Mouse (Mus musculus) monocyte, adult 59 days (primary cell): ENCODE results near the gene Olfr446. TPM values are rescaled to one million over a fixed set of nuclear protein-coding genes. Genes with fewer than 3 reads are reported as not detected.

Source experiments
- total RNA-seq, 2 experiments: library from RNA; stranded (reverse); gene quantifications; one replicate each; pipeline ENCODE4 v1.2.4; 2023

Gene Olfr446
- not detected for total RNA-seq

GRCm38 (mm10) chr6:42921077-42921476 lies at the start of gene Olfr446:
Olfr446 (plus strand) TSS chr6:42921377.

GRCm38 (mm10) chr6:42890141-42890540 lies 31.0 kb upstream of the Olfr446 start, which contains the start of gene Olfr448:
Olfr448 (plus strand) TSS chr6:42890441.

GRCm38 (mm10) chr6:42908578-42908977 lies 12.6 kb upstream of the Olfr446 start, which contains the start of gene Olfr447:
Olfr447 (plus strand) TSS chr6:42908878.

GRCm38 (mm10) chr6:42948767-42949166 lies 27.6 kb downstream of the Olfr446 start, which contains the start of gene Olfr444:
Olfr444 (plus strand) TSS chr6:42949067.

Other genes starting within 250 kb of the Olfr446 start
- under 1 TPM in 1 of 2 experiments, not detected in 1; 0.34 TPM for gene Tcaf1, start 211.3 kb upstream of the Olfr446 start, total RNA-seq
- gene Olfr453, start 182.0 kb upstream of the Olfr446 start, total RNA-seq, result not detected
- not detected for gene Olfr38, start 165.0 kb upstream of the Olfr446 start, total RNA-seq
- gene Olfr452, start 136.3 kb upstream of the Olfr446 start, total RNA-seq, result not detected
- not detected for gene Olfr450, start 109.4 kb upstream of the Olfr446 start, total RNA-seq
- gene Olfr449, start 87.0 kb upstream of the Olfr446 start, total RNA-seq, result not detected
- not detected for gene Olfr448, start 30.9 kb upstream of the Olfr446 start, total RNA-seq
- gene Olfr447, start 12.5 kb upstream of the Olfr446 start, total RNA-seq, result not detected
- gene Olfr444, start 27.7 kb downstream of the Olfr446 start, total RNA-seq, result not detected
- gene Olfr441, start 185.0 kb downstream of the Olfr446 start, total RNA-seq, result not detected
- gene Olfr237-ps1, start 225.2 kb downstream of the Olfr446 start, total RNA-seq, result not detected
- gene Olfr437, start 241.9 kb downstream of the Olfr446 start, total RNA-seq, result not detected